Mouse (Mus musculus): ENCODE data around the gene Tctex1d1. TPM values are rescaled to one million over a fixed set of nuclear protein-coding genes. Genes with fewer than 3 reads are reported as not detected.

Gene Tctex1d1
- polyA plus RNA-seq (2014; fragmentation: Illumina TruSeq; extraction: RNeasy Lipid Tissue Mini Kit (QIAGEN cat#74804); ENCODE audit: low read depth, low replicate concordance), result 1.5 TPM

DNA sequence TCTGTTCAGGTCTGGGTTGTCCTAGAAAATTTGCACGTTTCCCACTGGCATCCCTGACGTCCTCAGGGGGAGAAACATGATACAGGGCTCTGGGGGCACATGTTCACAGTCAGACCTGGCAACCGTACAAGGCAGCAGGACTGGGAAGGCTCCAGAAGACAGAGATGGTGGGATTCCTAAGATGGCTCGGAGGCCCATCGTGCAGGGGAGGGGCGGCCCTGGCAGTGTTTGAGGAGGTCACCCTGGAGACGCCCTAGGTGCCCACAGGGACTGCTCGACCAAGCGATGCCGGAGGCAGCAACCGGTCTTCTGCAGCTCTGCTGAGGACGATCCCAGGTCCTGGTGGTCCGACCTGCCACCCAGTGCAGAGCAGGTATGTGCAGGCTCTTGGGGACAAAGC lies at the start of gene Tctex1d1:
Tctex1d1 (plus strand) TSS at position 167 of the 400 bp plus-strand sequence.

DNA sequence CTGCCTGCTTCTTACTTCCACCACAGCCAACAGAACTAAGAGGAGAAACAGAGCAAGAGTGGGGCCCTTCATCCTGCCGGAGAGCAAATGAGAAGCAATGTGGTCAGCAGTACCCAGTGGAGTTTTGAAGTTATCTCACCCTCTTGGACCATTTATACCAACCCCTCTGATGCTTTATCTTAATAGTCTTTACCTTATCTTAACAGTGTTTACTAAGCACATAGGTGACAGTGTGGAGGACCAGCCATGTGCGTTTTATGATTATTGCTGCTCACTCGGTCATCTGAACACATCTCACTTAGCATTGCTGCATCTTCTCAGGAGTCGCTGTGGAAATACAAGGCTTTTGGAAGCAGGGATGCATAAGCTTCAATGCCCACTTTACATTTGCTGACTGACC lies 48.2 kb downstream of the Tctex1d1 start, which contains the start of gene Insl5:
Insl5 (minus strand) TSS at position 222 of the 400 bp plus-strand sequence.

Other genes starting within 250 kb of the Tctex1d1 start
- 6.1 TPM for gene Sgip1, start 237.3 kb upstream of the Tctex1d1 start, polyA plus RNA-seq (2014; fragmentation: Illumina TruSeq; extraction: RNeasy Lipid Tissue Mini Kit (QIAGEN cat#74804); ENCODE audit: low read depth, low replicate concordance)
- gene Insl5, start 48.2 kb downstream of the Tctex1d1 start, polyA plus RNA-seq (2014; fragmentation: Illumina TruSeq; extraction: RNeasy Lipid Tissue Mini Kit (QIAGEN cat#74804); ENCODE audit: low read depth, low replicate concordance), result 110 TPM
- 355 TPM for gene Mier1, start 135.8 kb downstream of the Tctex1d1 start, polyA plus RNA-seq (2014; fragmentation: Illumina TruSeq; extraction: RNeasy Lipid Tissue Mini Kit (QIAGEN cat#74804); ENCODE audit: low read depth, low replicate concordance)
- 2.4 TPM for gene Wdr78, start 135.9 kb downstream of the Tctex1d1 start, polyA plus RNA-seq (2014; fragmentation: Illumina TruSeq; extraction: RNeasy Lipid Tissue Mini Kit (QIAGEN cat#74804); ENCODE audit: low read depth, low replicate concordance)
- gene Slc35d1, start 236.6 kb downstream of the Tctex1d1 start, polyA plus RNA-seq (2014; fragmentation: Illumina TruSeq; extraction: RNeasy Lipid Tissue Mini Kit (QIAGEN cat#74804); ENCODE audit: low read depth, low replicate concordance), result 28.3 TPM